Mouse (Mus musculus) heart, embryonic 11.5 days (tissue): ENCODE measurements at regions not wholly inside any gene's neighbourhood (a gene's known extent, or its start where the extent isn't known, plus 50 kb on each side); places are given as distances from the start of the nearest gene placed in this dataset.

ENCODE experiments used
- ATAC-seq: fragments of 200-750 bp; cut with Nextera tagmentation; replicated peaks from 2 replicates; pipeline ENCODE4 v1.8.0; 2017; ENCODE audit warnings: moderate library complexity; ENCODE audit not compliant: insufficient number of reproducible peaks, low FRiP score, low TSS enrichment
- H3K27ac ChIP-seq: fragments of 300-500 bp; sonication (generic); 2 replicates; pipeline ENCODE4 v1.5.1; 2014; ENCODE audit warnings: mild to moderate bottlenecking, low read depth, low read length
- H3K27me3 ChIP-seq: fragments of 300-500 bp; sonication (generic); 2 replicates; pipeline ENCODE4 v1.6.1; 2014; ENCODE audit warnings: mild to moderate bottlenecking, low read length, mixed read lengths; ENCODE audit not compliant: control insufficient read depth, insufficient read depth
- H3K36me3 ChIP-seq: fragments of 300-500 bp; sonication (generic); 2 replicates; pipeline ENCODE4 v1.6.1; 2014; ENCODE audit warnings: mild to moderate bottlenecking, low read length, moderate library complexity, mixed read lengths; ENCODE audit not compliant: control insufficient read depth, insufficient read depth
- H3K4me1 ChIP-seq: fragments of 300-500 bp; sonication (generic); 2 replicates; pipeline ENCODE4 v1.6.1; 2014; ENCODE audit warnings: low read length; ENCODE audit not compliant: control insufficient read depth, insufficient read depth
- H3K4me2 ChIP-seq: fragments of 300-500 bp; sonication (generic); 2 replicates; pipeline ENCODE4 v1.6.1; 2014; ENCODE audit warnings: mild to moderate bottlenecking, moderate library complexity
- H3K4me3 ChIP-seq: fragments of 300-500 bp; sonication (generic); 2 replicates; pipeline ENCODE4 v1.5.1; 2014; ENCODE audit warnings: low read depth, low read length
- H3K9ac ChIP-seq: fragments of 300-500 bp; sonication (generic); 2 replicates; pipeline ENCODE4 v1.6.1; 2014; ENCODE audit warnings: mild to moderate bottlenecking, low read depth, low read length, moderate library complexity
- H3K9me3 ChIP-seq: fragments of 300-500 bp; sonication (generic); replicated peaks from 2 replicates; pipeline ENCODE4 v1.6.1; 2016; ENCODE audit warnings: low read length; ENCODE audit not compliant: control insufficient read depth
- WGBS: fragments of 180-500 bp; shearing (Covaris S2); extraction: QIAGEN DNeasy Blood & Tissue Kit; methylation state at CpG from one replicate; pipeline ENCODE4 v1.1.7; 2014; ENCODE audit not compliant: insufficient replicate concordance; 5-methylcytosine and 5-hydroxymethylcytosine counted together

- H3K4me2 ChIP-seq: no peak overlapping the region
- H3K9me3 ChIP-seq: no peaks in the 10 kb centered on the region
- no peak overlapping the region for H3K4me3 ChIP-seq
- no peak for ATAC-seq
- 72% methylated on average over 7 of the region's 7 CpGs for WGBS
- H3K27ac ChIP-seq: no peak overlapping the region
- no peaks in the 10 kb centered on the region for H3K27me3 ChIP-seq
- H3K4me1 ChIP-seq: no peaks in the 10 kb centered on the region; the same call in 1 of the 2 replicates
- no peak overlapping the region for H3K9ac ChIP-seq
- no peaks in the 10 kb centered on the region; the same call in 1 of the 2 replicates for H3K36me3 ChIP-seq
Observed at GRCm38 (mm10) chr15:67227456-67228164, 726.9 kb upstream of the Lrrc6 start.

GRCm38 (mm10) chr15:67226900-67227299 lies 726.2 kb upstream of the Lrrc6 start:
- no peaks in the 10 kb centered on the region for H3K27me3 ChIP-seq
- no peaks in the 10 kb centered on the region; the same call in 1 of the 2 replicates for H3K4me1 ChIP-seq
- no peak overlapping the region for H3K4me3 ChIP-seq
- no peak for ATAC-seq
- no peaks in the 10 kb centered on the region for H3K9me3 ChIP-seq
- 84% methylated on average over 9 of the region's 9 CpGs for WGBS
- H3K9ac ChIP-seq: no peak overlapping the region
- no peaks in the 10 kb centered on the region; the same call in 1 of the 2 replicates for H3K36me3 ChIP-seq
- H3K4me2 ChIP-seq: no peak overlapping the region
- H3K27ac ChIP-seq: no peak overlapping the region
